Mouse (Mus musculus) v-Abl transformed pro-B cells (cell line): ENCODE data around the gene Ankrd11.

Source experiments
- in situ Hi-C, 2 experiments: fragments of 400-800 bp; cut with MboI; formaldehyde crosslinking; loops; one replicate each; pipeline ENCODE4 v1.15.1; 2025; ENCODE audit not compliant: unreplicated experiment in 2 of 2

The Ankrd11 gene

GRCm38 (mm10) chr8:122976046-122976445, 66.0 kb downstream of the Ankrd11 start:
- in situ Hi-C loops = no loop called here

GRCm38 (mm10) chr8:122969964-122970620, 72.0 kb downstream of the Ankrd11 start:
- in situ Hi-C loops = no loop called here

- in situ Hi-C loops = no loop called here
These were observed 73.9 kb downstream of the Ankrd11 start for GRCm38 (mm10) chr8:122968145-122968544.

- in situ Hi-C loops = no loop called here
These were observed 75.4 kb downstream of the Ankrd11 start for GRCm38 (mm10) chr8:122966638-122967037.

- in situ Hi-C loops = no loop called here
These were observed 80.0 kb downstream of the Ankrd11 start for GRCm38 (mm10) chr8:122962046-122962445.

GRCm38 (mm10) chr8:122961458-122961857, 80.6 kb downstream of the Ankrd11 start:
- in situ Hi-C loops = no loop called here

GRCm38 (mm10) chr8:122960932-122961331, 81.1 kb downstream of the Ankrd11 start:
- in situ Hi-C loops = no loop called here

GRCm38 (mm10) chr8:122960323-122960722, 81.8 kb downstream of the Ankrd11 start:
- in situ Hi-C loops = no loop called here

GRCm38 (mm10) chr8:122955997-122956396, 86.1 kb downstream of the Ankrd11 start:
- in situ Hi-C loops = no loop called here

- in situ Hi-C loops = no loop called here
These were observed 86.9 kb downstream of the Ankrd11 start for GRCm38 (mm10) chr8:122955195-122955594.

GRCm38 (mm10) chr8:122954090-122954799, 87.8 kb downstream of the Ankrd11 start:
- in situ Hi-C loops = no loop called here

GRCm38 (mm10) chr8:122953028-122953427, 89.0 kb downstream of the Ankrd11 start:
- in situ Hi-C loops = no loop called here

GRCm38 (mm10) chr8:122951456-122951855, 90.6 kb downstream of the Ankrd11 start:
- in situ Hi-C loops = no loop called here

- in situ Hi-C loops = no loop called here
These were observed 92.4 kb downstream of the Ankrd11 start for GRCm38 (mm10) chr8:122949701-122950100.

- in situ Hi-C loops = no loop called here
These were observed 96.3 kb downstream of the Ankrd11 start for GRCm38 (mm10) chr8:122945775-122946174.

GRCm38 (mm10) chr8:122942803-122943713, 99.0 kb downstream of the Ankrd11 start:
- in situ Hi-C loops = loop anchor here in 1 of 2 experiments (5.0 kb wide), 1 partner anchor 94 kb away; no protein-coding TSS in a partner anchor

GRCm38 (mm10) chr8:122938591-122938990, 103.5 kb downstream of the Ankrd11 start:
- in situ Hi-C loops = no loop called here

GRCm38 (mm10) chr8:122938170-122938569, 103.9 kb downstream of the Ankrd11 start:
- in situ Hi-C loops = no loop called here

- in situ Hi-C loops = no loop called here
These were observed 104.5 kb downstream of the Ankrd11 start for GRCm38 (mm10) chr8:122937545-122938053.

- in situ Hi-C loops = no loop called here
These were observed 106.2 kb downstream of the Ankrd11 start for GRCm38 (mm10) chr8:122935912-122936311.

- in situ Hi-C loops = no loop called here
These were observed 107.0 kb downstream of the Ankrd11 start for GRCm38 (mm10) chr8:122935118-122935517.
